Mouse (Mus musculus) stomach, embryonic 16.5 days (tissue): ENCODE data around the gene Tmem128. TPM values are rescaled to one million over a fixed set of nuclear protein-coding genes. Genes with fewer than 3 reads are reported as not detected.

Experiments used
- ATAC-seq: fragments of 200-750 bp; cut with Nextera tagmentation; 2 replicates; pipeline ENCODE4 v1.8.0; 2017; ENCODE audit warnings: moderate number of reproducible peaks, moderate TSS enrichment; ENCODE audit not compliant: insufficient read depth, low FRiP score
- H3K27ac ChIP-seq: fragments of 300-500 bp; sonication (generic); 2 replicates; pipeline ENCODE4 v1.5.1; 2014; ENCODE audit warnings: low read length
- H3K27me3 ChIP-seq: fragments of 300-500 bp; sonication (generic); 2 replicates; pipeline ENCODE4 v1.6.1; 2014; ENCODE audit warnings: low read length, control low read depth, mixed read lengths; ENCODE audit not compliant: control insufficient read depth, insufficient read depth
- H3K36me3 ChIP-seq: fragments of 300-500 bp; sonication (generic); 2 replicates; pipeline ENCODE4 v1.6.1; 2014; ENCODE audit warnings: low read length; ENCODE audit not compliant: control insufficient read depth, insufficient read depth
- H3K4me1 ChIP-seq: fragments of 300-500 bp; sonication (generic); 2 replicates; pipeline ENCODE4 v1.6.1; 2014; ENCODE audit warnings: low read length, control low read depth, mixed read lengths; ENCODE audit not compliant: control insufficient read depth, insufficient read depth
- H3K4me2 ChIP-seq: fragments of 300-500 bp; sonication (generic); 2 replicates; pipeline ENCODE4 v1.6.1; 2014; ENCODE audit warnings: low read depth, low read length, mixed read lengths
- H3K4me3 ChIP-seq: fragments of 300-500 bp; sonication (generic); replicated peaks from 2 replicates; pipeline ENCODE4 v1.5.1; 2014; ENCODE audit warnings: mild to moderate bottlenecking, low read length
- H3K9ac ChIP-seq: fragments of 300-500 bp; sonication (generic); 2 replicates; pipeline ENCODE4 v1.6.1; 2014; ENCODE audit warnings: low read length
- H3K9me3 ChIP-seq: fragments of 300-500 bp; sonication (generic); replicated peaks from 2 replicates; pipeline ENCODE4 v1.6.1; 2016; ENCODE audit warnings: low read length, control low read depth; ENCODE audit not compliant: control insufficient read depth
- WGBS: fragments of 180-500 bp; shearing (Covaris S2); extraction: QIAGEN DNeasy Blood & Tissue Kit; methylation state at CpG from one replicate; pipeline ENCODE4 v1.1.7; 2014; 5-methylcytosine and 5-hydroxymethylcytosine counted together
- polyA plus RNA-seq: library from polyadenylated mRNA; unstranded; fragments of >200 nt; fragmentation: Nextera tagmentation; extraction: Ambion mirVana; gene quantifications from 2 replicates; pipeline ENCODE4 v1.2.1, GENCODE M21; 2015

Gene Tmem128
- polyA plus RNA-seq, 1 experiment from 2014 or later, result 66.2 TPM

DNA sequence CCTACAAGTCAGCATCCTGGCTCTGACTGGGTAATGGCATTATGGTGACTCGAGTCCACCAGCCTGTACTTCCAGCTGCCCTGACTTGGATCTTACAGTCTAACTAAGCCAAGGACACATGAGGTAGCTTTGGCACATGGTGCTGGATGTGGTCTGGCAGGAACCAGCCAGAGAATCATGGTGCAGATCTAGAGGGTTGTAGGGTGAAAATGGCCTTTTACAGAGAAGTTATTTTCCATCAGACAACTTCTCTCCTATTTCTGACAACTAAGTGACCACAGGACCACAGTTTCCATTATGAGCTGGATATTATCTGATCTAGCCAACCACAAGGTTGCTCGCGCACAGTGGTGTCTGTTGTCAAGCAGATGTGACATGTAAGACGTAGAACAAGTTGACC lies 13.8 kb downstream of the Tmem128 start:
- Histone ChIP-seq H3K4me1 (peaks cover 8% of the 10 kb centered on the region; the same call in 1 of the 2 replicates), H3K36me3 (no peaks in the 10 kb centered on the region), H3K4me2 (no peak overlapping the region), H3K4me3 (no peak overlapping the region), H3K9me3 (no peaks in the 10 kb centered on the region), H3K27me3 (peaks cover 39% of the 10 kb centered on the region), H3K27ac (no peak overlapping the region), H3K9ac (no peak overlapping the region)
- no peak for ATAC-seq
- 86% methylated on average over 4 of the region's 4 CpGs for WGBS

- H3K9ac ChIP-seq, result no peak within 1 kb of the TSS
These were observed 15.8 kb downstream of the Tmem128 start, which contains the start of gene Otop1 for GRCm38 (mm10) chr5:38275771-38276170. Gene Otop1 (plus strand): TSS chr5:38275972.

GRCm38 (mm10) chr5:38276451-38276850 lies 16.5 kb downstream of the Tmem128 start:
- Histone ChIP-seq H3K4me2 (no peak overlapping the region), H3K4me1 (peaks cover 8% of the 10 kb centered on the region; the same call in 1 of the 2 replicates), H3K27me3 (peaks cover 39% of the 10 kb centered on the region), H3K36me3 (no peaks in the 10 kb centered on the region), H3K9ac (no peak overlapping the region), H3K4me3 (no peak overlapping the region), H3K27ac (no peak overlapping the region), H3K9me3 (no peaks in the 10 kb centered on the region)
- ATAC-seq, result no peak
- WGBS, result 1% methylated on average over 19 of the region's 19 CpGs

More at GRCm38 (mm10) chr5:38275771-38276170, 15.8 kb downstream of the Tmem128 start, which contains the start of gene Otop1:
- Histone ChIP-seq H3K36me3 (no peaks in the 10 kb centered on the region), H3K9me3 (no peaks in the 10 kb centered on the region), H3K4me3 (no peak within 1 kb of the TSS), H3K27ac (no peak within 1 kb of the TSS), H3K4me2 (no peak within 1 kb of the TSS), H3K27me3 (peaks cover 39% of the 10 kb centered on the region), H3K4me1 (peaks cover 8% of the 10 kb centered on the region; the same call in 1 of the 2 replicates)
- no peak for ATAC-seq
- WGBS, result 11% methylated on average over 4 of the region's 4 CpGs

DNA sequence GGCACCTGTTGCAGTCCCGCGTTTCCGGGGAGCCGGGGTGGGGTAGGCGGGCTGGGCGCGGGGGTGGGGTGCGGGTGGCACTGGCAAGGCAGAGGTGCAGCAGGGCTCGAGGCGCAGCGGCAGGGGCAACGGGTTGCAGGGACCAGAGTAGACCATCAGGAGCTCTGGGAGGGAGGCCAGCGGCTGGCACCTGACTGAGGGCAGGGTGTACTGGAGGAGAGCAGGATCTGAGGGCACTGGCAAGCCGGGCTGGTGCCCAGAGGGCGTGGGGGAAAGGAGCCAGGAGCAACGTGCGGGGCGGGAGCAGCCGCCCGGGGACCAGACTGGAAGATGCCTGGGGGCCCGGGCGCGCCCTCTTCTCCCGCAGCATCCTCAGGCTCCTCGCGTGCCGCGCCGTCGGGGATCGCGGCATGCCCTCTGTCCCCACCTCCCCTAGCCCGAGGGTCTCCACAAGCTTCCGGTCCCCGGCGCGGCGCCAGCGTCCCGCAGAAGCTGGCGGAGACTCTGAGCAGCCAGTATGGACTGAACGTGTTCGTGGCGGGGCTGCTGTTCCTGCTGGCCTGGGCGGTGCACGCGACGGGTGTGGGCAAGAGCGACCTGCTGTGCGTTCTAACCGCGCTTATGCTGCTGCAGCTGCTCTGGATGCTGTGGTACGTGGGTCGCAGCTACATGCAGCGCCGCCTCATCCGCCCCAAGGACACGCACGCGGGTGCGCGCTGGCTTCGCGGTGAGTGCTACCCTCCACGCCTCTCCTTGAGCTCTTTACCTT lies 17.3 kb downstream of the Tmem128 start:
- Histone ChIP-seq H3K9ac (no peak overlapping the region), H3K9me3 (no peaks in the 10 kb centered on the region), H3K27me3 (peaks cover 39% of the 10 kb centered on the region), H3K27ac (no peak overlapping the region), H3K4me2 (peak overlapping the region; percentile 45), H3K36me3 (no peaks in the 10 kb centered on the region), H3K4me1 (peaks cover 8% of the 10 kb centered on the region; the same call in 1 of the 2 replicates), H3K4me3 (peak overlapping the region; percentile 31)
- no peak; the same call in 1 of the 2 replicates for ATAC-seq
- 3% methylated on average over 65 of the region's 65 CpGs for WGBS

DNA sequence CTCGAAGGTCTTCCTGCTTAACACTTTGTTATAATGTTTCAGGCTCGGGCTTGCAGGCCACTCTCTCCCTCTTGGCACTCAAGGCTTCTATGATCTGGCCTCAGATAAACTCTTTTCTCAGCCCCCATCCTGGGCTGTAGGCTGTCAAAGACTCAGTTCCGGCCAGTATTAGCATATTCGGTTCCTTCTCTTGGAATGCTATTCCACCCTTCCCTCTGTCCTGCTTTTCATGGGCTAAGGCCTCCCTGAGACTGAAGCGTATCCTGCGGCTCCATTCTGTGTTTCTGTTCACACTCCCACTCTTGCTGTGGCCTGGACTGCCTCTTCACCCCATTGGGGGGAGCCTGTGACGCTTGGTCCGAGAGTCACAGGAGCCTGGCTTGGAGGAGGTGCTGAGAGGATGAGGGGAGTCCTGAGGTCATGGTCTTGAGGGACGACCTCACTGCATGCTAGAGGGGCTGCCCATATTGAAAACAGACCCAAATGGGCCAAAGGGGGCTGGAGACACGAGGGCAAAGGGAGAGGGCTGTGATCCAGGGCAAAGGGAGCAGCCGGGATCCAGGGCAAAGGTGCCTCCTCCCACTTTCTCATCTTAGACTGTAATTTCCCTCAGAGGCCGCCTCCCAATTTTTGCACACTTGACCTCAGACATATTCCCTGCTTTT lies 18.1 kb downstream of the Tmem128 start:
- Histone ChIP-seq H3K4me2 (no peak overlapping the region; the same call in 1 of the 2 replicates), H3K4me3 (0 out of 2 replicates have a peak overlapping the region, but pooled peaks have one; percentile 31), H3K9ac (no peak overlapping the region), H3K9me3 (no peaks in the 10 kb centered on the region), H3K27me3 (peaks cover 39% of the 10 kb centered on the region), H3K36me3 (no peaks in the 10 kb centered on the region), H3K4me1 (peaks cover 8% of the 10 kb centered on the region; the same call in 1 of the 2 replicates), H3K27ac (no peak overlapping the region)
- ATAC-seq, result no peak
- WGBS, result 19% methylated on average over 12 of the region's 12 CpGs

DNA sequence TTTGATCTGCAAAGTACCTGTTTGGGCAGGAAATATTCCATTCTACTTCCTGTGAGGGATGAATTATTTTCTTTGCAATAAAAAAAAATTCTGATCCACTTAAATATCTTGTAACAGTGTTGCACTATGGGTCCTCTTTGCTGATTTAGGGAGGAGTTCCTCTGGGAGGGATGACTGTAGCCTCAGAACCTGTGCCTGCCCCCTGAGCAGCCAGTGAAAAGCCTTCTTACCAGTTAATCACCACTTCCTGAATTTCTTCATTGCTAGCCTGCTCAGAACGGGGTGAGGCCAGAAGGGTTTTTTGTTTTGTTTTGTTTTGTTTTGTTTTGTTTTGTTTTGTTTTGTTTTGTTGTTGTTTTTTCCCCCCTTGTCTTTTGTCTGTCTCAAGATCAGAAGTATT lies 20.1 kb downstream of the Tmem128 start:
- Histone ChIP-seq H3K27ac (no peak overlapping the region), H3K27me3 (peaks cover 35% of the 10 kb centered on the region), H3K4me2 (no peak overlapping the region), H3K4me1 (peaks cover 8% of the 10 kb centered on the region; the same call in 1 of the 2 replicates), H3K4me3 (no peak overlapping the region), H3K9me3 (no peaks in the 10 kb centered on the region), H3K9ac (no peak overlapping the region), H3K36me3 (no peaks in the 10 kb centered on the region)
- no peak for ATAC-seq
- 45% methylated on average over 1 of the region's 1 CpGs for WGBS

DNA sequence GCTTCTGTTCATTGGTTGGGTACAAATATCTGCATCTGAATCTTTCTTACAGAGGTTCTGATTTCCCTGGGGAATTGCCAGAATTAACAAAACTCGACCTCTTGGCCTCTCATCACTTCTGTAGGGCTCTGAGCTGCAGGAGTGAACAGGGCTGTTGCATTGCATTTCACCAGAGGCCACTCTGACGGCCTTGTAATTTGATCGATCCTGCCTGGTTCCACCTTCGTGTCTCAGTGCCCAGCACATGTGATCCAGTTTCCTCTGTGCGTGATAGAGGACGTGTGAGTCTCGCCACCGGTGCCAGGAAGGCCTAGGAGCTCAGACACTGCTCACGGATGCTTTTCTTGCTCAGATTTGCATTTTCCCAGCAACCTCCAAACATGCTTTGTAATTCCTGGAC lies 25.7 kb downstream of the Tmem128 start:
- ATAC-seq, result no peak
- H3K4me1 ChIP-seq, result no peaks in the 10 kb centered on the region
- H3K4me3 ChIP-seq, result no peak overlapping the region
- H3K9me3 ChIP-seq, result 0 out of 2 replicates have a peak, but pooled peaks cover 3% of the 10 kb centered on the region
- H3K27me3 ChIP-seq, result no peaks in the 10 kb centered on the region
- no peak overlapping the region for H3K27ac ChIP-seq
- no peak overlapping the region for H3K9ac ChIP-seq
- no peak overlapping the region for H3K4me2 ChIP-seq
- H3K36me3 ChIP-seq, result no peaks in the 10 kb centered on the region
- 70% methylated on average over 9 of the region's 9 CpGs for WGBS

DNA sequence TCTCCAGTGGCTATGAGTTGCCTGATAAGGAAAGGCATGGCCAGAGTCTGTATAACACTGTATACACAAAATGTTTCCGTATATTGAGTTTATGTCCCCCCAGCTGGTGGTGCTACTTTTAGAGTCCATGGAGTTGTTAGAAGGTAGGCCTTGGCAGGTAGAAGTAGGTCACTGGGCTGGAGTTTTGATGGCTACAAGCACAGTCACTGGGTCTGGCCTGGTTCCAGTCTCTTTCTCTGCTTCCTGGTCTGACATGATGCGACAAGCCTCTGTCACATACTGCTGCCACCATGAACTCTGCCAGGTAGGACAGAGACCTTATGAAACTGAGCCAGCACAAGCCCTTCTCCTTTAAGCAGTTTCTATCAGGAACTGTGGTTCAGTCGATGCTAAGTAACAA lies 28.5 kb downstream of the Tmem128 start:
- Histone ChIP-seq H3K9ac (no peak overlapping the region), H3K27me3 (no peaks in the 10 kb centered on the region), H3K27ac (no peak overlapping the region), H3K36me3 (no peaks in the 10 kb centered on the region), H3K4me3 (no peak overlapping the region), H3K4me1 (no peaks in the 10 kb centered on the region), H3K9me3 (0 out of 2 replicates have a peak, but pooled peaks cover 3% of the 10 kb centered on the region), H3K4me2 (no peak overlapping the region)
- no peak for ATAC-seq
- 85% methylated on average over 3 of the region's 3 CpGs for WGBS
